Mouse (Mus musculus): ENCODE data around the gene Fam133b.

The Fam133b gene

GRCm38 (mm10) chr5:3543629-3544479 is at the start of gene Fam133b:
TSS of gene Fam133b (plus strand) at chr5:3543833.
- in situ Hi-C loops (cut with MboI, MseI): loop anchor here (5.0 to 10.0 kb wide), 2 partner anchors 42 to 399 kb away; no protein-coding TSS in a partner anchor

- in situ Hi-C loops (cut with MboI, MseI): no loop called here
Observed at GRCm38 (mm10) chr5:3493968-3494367, 49.7 kb upstream of the Fam133b start.

GRCm38 (mm10) chr5:3494452-3495187 is 49.0 kb upstream of the Fam133b start:
- in situ Hi-C loops (cut with MboI, MseI): loop anchor here (5.0 kb wide), 1 partner anchor 137 kb away; no protein-coding TSS in a partner anchor

GRCm38 (mm10) chr5:3497505-3497925 is 46.1 kb upstream of the Fam133b start:
- in situ Hi-C loops (cut with MboI, MseI): loop anchor here (5.0 kb wide), 1 partner anchor 140 kb away; no protein-coding TSS in a partner anchor

GRCm38 (mm10) chr5:3500298-3500697 is 43.3 kb upstream of the Fam133b start:
- in situ Hi-C loops (cut with MboI, MseI): loop anchor here (5.0 kb wide), 1 partner anchor 42 kb away; the partner anchor contains the start of gene Fam133b

GRCm38 (mm10) chr5:3500957-3501563 is 42.6 kb upstream of the Fam133b start:
- in situ Hi-C loops (cut with MboI, MseI): loop anchor here (5.0 kb wide), 1 partner anchor 41 kb away; the partner anchor contains the start of gene Fam133b

- in situ Hi-C loops (cut with MboI, MseI): loop anchor here (5.0 kb wide), 1 partner anchor 41 kb away; the partner anchor contains the start of gene Fam133b
Observed at GRCm38 (mm10) chr5:3501564-3502001, 42.0 kb upstream of the Fam133b start.

- in situ Hi-C loops (cut with MboI, MseI): loop anchor here (5.0 kb wide), 1 partner anchor 40 kb away; the partner anchor contains the start of gene Fam133b
Observed at GRCm38 (mm10) chr5:3502610-3503350, 40.9 kb upstream of the Fam133b start.

- in situ Hi-C loops (cut with MboI, MseI): loop anchor here (5.0 kb wide), 1 partner anchor 39 kb away; the partner anchor contains the start of gene Fam133b
Observed at GRCm38 (mm10) chr5:3503373-3503772, 40.3 kb upstream of the Fam133b start.

- in situ Hi-C loops (cut with MboI, MseI): loop anchor here (5.0 kb wide), 1 partner anchor 38 kb away; the partner anchor contains the start of gene Fam133b
Observed at GRCm38 (mm10) chr5:3503836-3504323, 39.8 kb upstream of the Fam133b start.

GRCm38 (mm10) chr5:3504453-3504852 is 39.2 kb upstream of the Fam133b start:
- in situ Hi-C loops (cut with MboI, MseI): loop anchor here (5.0 kb wide), 1 partner anchor 38 kb away; the partner anchor contains the start of gene Fam133b

GRCm38 (mm10) chr5:3505553-3505952 is 38.1 kb upstream of the Fam133b start:
- in situ Hi-C loops (cut with MboI, MseI): no loop called here

GRCm38 (mm10) chr5:3508480-3509381 is 34.9 kb upstream of the Fam133b start:
- in situ Hi-C loops (cut with MboI, MseI): no loop called here

- in situ Hi-C loops (cut with MboI, MseI): no loop called here
Observed at GRCm38 (mm10) chr5:3509503-3509902, 34.1 kb upstream of the Fam133b start.

GRCm38 (mm10) chr5:3511097-3511795 is 32.4 kb upstream of the Fam133b start:
- in situ Hi-C loops (cut with MboI, MseI): loop anchor here (10.0 kb wide), 1 partner anchor 56 kb away; no protein-coding TSS in a partner anchor

GRCm38 (mm10) chr5:3512584-3512983 is 31.0 kb upstream of the Fam133b start:
- in situ Hi-C loops (cut with MboI, MseI): loop anchor here (10.0 kb wide), 1 partner anchor 58 kb away; no protein-coding TSS in a partner anchor

- in situ Hi-C loops (cut with MboI, MseI): loop anchor here (10.0 kb wide), 1 partner anchor 60 kb away; no protein-coding TSS in a partner anchor
Observed at GRCm38 (mm10) chr5:3514901-3515311, 28.7 kb upstream of the Fam133b start.

GRCm38 (mm10) chr5:3515477-3515876 is 28.2 kb upstream of the Fam133b start:
- in situ Hi-C loops (cut with MboI, MseI): loop anchor here (10.0 kb wide), 1 partner anchor 61 kb away; no protein-coding TSS in a partner anchor

Measured in regulatory T cell (primary cell).